Comparison of ENCODE assay signal across 11 mouse cellular contexts in genomic region chr2:93287348-93287747, GRCm38 (mm10). TPM values are rescaled to one million over a fixed set of nuclear protein-coding genes. Genes with fewer than 3 reads are reported as not detected.
DNase-seq lines count a peak whose midpoint lies in the region; ATAC-seq and TF ChIP-seq lines count a peak whose summit lies in the region.
"Had no signal": no experiment of that assay in that cellular context is flagged by ENCODE, and none has a peak within 500 bp of the region (broad histone marks: within the 10 kb centered on the region; RNA-seq: fewer than 3 reads in every experiment).

No protein-coding gene starts in this region.

- no peaks in the 10 kb centered on the region for H3K9me3 ChIP-seq in forebrain, embryonic 15.5 days
- H3K9me3 ChIP-seq in midbrain, embryonic 10.5 days (replicated peaks): no peaks in the 10 kb centered on the region; the same call in 1 of the 2 replicates
- H3K9me3 ChIP-seq in liver, postnatal 0 days (ENCODE audit: low read length): no peaks in the 10 kb centered on the region

- no peaks in the 10 kb centered on the region for H3K36me3 ChIP-seq in forebrain, embryonic 15.5 days
- H3K36me3 ChIP-seq in midbrain, embryonic 10.5 days: peaks cover 5% of the 10 kb centered on the region
- no peaks in the 10 kb centered on the region for H3K36me3 ChIP-seq in liver, postnatal 0 days (replicated peaks; ENCODE audit: insufficient read depth, low read length)

- no peak overlapping the region for H3K4me3 ChIP-seq in forebrain, embryonic 15.5 days
- H3K4me3 ChIP-seq in midbrain, embryonic 10.5 days: no peak overlapping the region
- H3K4me3 ChIP-seq in liver, postnatal 0 days (ENCODE audit: low read depth, low read length): no peak overlapping the region

- no peaks in the 10 kb centered on the region for H3K27me3 ChIP-seq in forebrain, embryonic 15.5 days
- H3K27me3 ChIP-seq in midbrain, embryonic 10.5 days (ENCODE audit: low read depth, poor library complexity, severe bottlenecking): no peaks in the 10 kb centered on the region
- no peaks in the 10 kb centered on the region for H3K27me3 ChIP-seq in liver, postnatal 0 days (ENCODE audit: insufficient read depth, low read length)

- H3K27ac ChIP-seq in forebrain, embryonic 15.5 days (replicated peaks): peak overlapping the region; percentile 90
- H3K27ac ChIP-seq in midbrain, embryonic 10.5 days (replicated peaks): peak overlapping the region; percentile 91
- H3K27ac ChIP-seq in liver, postnatal 0 days (ENCODE audit: low read depth): no peak overlapping the region

- H3K9ac ChIP-seq in forebrain, embryonic 15.5 days (replicated peaks): peak overlapping the region; percentile 39
- H3K9ac ChIP-seq in liver, postnatal 0 days (replicated peaks): no peak overlapping the region

- peak; percentile 58; the same call in 1 of the 2 replicates for ATAC-seq in frontal cortex, adult (ENCODE audit: low TSS enrichment)
- peak; percentile 60 for ATAC-seq in forebrain, embryonic 15.5 days (replicated peaks)
- no peak for ATAC-seq in liver, postnatal 0 days

- no peak for TF ChIP-seq CTCF in liver, postnatal 0 days (IDR thresholded peaks at IDR 0.05; ENCODE audit: low read depth)

- no peak for DNase-seq in frontal cortex, postnatal 36 days (ENCODE audit: low spot score in 2 of 2)
- peak; percentile 8 for DNase-seq in 416B (ENCODE audit: low read depth)
- no peak for DNase-seq in midbrain, embryonic 10.5 days (ENCODE audit: low spot score)
- no peak for DNase-seq in liver, postnatal 0 days
- DNase-seq in cerebellum, postnatal 10 days: no peak
- no peak for DNase-seq in left cerebral cortex, adult 18-20 months (ENCODE audit: low spot score in 2 of 2)
- DNase-seq: cerebellum, adult 8-10 months; gastrocnemius, postnatal 36 days; kidney, postnatal 10 days had no signal

- peaks cover 80% of the 10 kb centered on the region for H3K4me1 ChIP-seq in forebrain, embryonic 15.5 days
- peaks cover 100% of the 10 kb centered on the region for H3K4me1 ChIP-seq in midbrain, embryonic 10.5 days
- no peaks in the 10 kb centered on the region for H3K4me1 ChIP-seq in liver, postnatal 0 days (ENCODE audit: insufficient read depth)

- H3K4me2 ChIP-seq in forebrain, embryonic 15.5 days (replicated peaks): peak overlapping the region; percentile 26; the same call in 1 of the 2 replicates
- H3K4me2 ChIP-seq in liver, postnatal 0 days (ENCODE audit: low read depth, low read length): no peak overlapping the region

- no peak for TF ChIP-seq EP300 in liver, postnatal 0 days (IDR thresholded peaks at IDR 0.05; ENCODE audit: low read depth)

- 6% methylated on average over 4 of the region's 4 CpGs for WGBS in forebrain, embryonic 15.5 days
- whole genome bisulfite sequencing in midbrain, embryonic 10.5 days: 34% methylated on average over 4 of the region's 4 CpGs
- 64% methylated on average over 4 of the region's 4 CpGs for WGBS in liver, postnatal 0 days (ENCODE audit: insufficient replicate concordance)

RNA-seq across cellular contexts. Expression of gene Tspan18, which starts 47.0 kb away (rescaled TPM):
- 16.5 and 16.9 TPM in 2 replicates for polyA plus RNA-seq in forebrain, embryonic 15.5 days (2015; fragmentation: Nextera tagmentation; extraction: Ambion mirVana)
- polyA plus RNA-seq in midbrain, embryonic 10.5 days (2016; fragmentation: Nextera tagmentation; extraction: Ambion mirVana): 45.0 and 48.4 TPM in 2 replicates
- 2.6 and 2.8 TPM in 2 replicates for polyA plus RNA-seq in liver, postnatal 0 days (2015; fragmentation: Nextera tagmentation; extraction: Ambion mirVana)
- 1 to 10 TPM; 1.4 to 1.6 TPM for total RNA-seq in left cerebral cortex, adult 18-20 months (2021)
